In genomic region chr1:137461189-137461588, GRCm38 (mm10) we compare ENCODE assay signal across 16 mouse cellular contexts.
"Had no signal": no experiment of that assay in that cellular context is flagged by ENCODE, and none has a peak within 500 bp of the region (broad histone marks: within the 10 kb centered on the region; RNA-seq: fewer than 3 reads in every experiment).

No protein-coding gene starts in this region.

- H3K27me3 ChIP-seq: neural tube, embryonic 13.5 days; neural tube, embryonic 15.5 days; stomach, embryonic 15.5 days had no signal

- H3K4me1 ChIP-seq: neural tube, embryonic 13.5 days; neural tube, embryonic 15.5 days; stomach, embryonic 15.5 days had no signal

- H3K9me3 ChIP-seq: neural tube, embryonic 13.5 days; neural tube, embryonic 15.5 days; stomach, embryonic 15.5 days had no signal

- H3K4me3 ChIP-seq: neural tube, embryonic 13.5 days; neural tube, embryonic 15.5 days; stomach, embryonic 15.5 days had no signal

- H3K27ac ChIP-seq: neural tube, embryonic 13.5 days; neural tube, embryonic 15.5 days; stomach, embryonic 15.5 days; stomach, postnatal 0 days had no signal

- H3K4me2 ChIP-seq: neural tube, embryonic 13.5 days; neural tube, embryonic 15.5 days; stomach, embryonic 15.5 days had no signal

- H3K9ac ChIP-seq: neural tube, embryonic 13.5 days; neural tube, embryonic 15.5 days; stomach, embryonic 15.5 days had no signal

- DNase-seq: retina, postnatal 1 day; right cerebral cortex, adult 18-20 months; right cerebral cortex, postnatal 14 days; right cerebral cortex, postnatal 25 days; right cerebral cortex, postnatal 4 days; spleen, adult 18-20 months; thymus, adult 18-20 months; thymus, adult 2 months; thymus, postnatal 14 days; thymus, postnatal 25 days; thymus, postnatal 36 days; thymus, postnatal 4 days had no signal

- H3K36me3 ChIP-seq: neural tube, embryonic 13.5 days; neural tube, embryonic 15.5 days; stomach, embryonic 15.5 days had no signal
